Mouse (Mus musculus): Measurements from ENCODE around the gene Zbtb8a.
"Not testable (repeated sequence)": the region's sequence is repeated elsewhere in the genome, so short reads cannot be mapped to it uniquely, and the experiment has no call there.

The Zbtb8a gene

GRCm38 (mm10) chr4:129376961-129377545 lies 863 bp downstream of the Zbtb8a start:
- peak; percentile 13 for DNase-seq (ENCODE audit: low read depth, low spot score)

DNA sequence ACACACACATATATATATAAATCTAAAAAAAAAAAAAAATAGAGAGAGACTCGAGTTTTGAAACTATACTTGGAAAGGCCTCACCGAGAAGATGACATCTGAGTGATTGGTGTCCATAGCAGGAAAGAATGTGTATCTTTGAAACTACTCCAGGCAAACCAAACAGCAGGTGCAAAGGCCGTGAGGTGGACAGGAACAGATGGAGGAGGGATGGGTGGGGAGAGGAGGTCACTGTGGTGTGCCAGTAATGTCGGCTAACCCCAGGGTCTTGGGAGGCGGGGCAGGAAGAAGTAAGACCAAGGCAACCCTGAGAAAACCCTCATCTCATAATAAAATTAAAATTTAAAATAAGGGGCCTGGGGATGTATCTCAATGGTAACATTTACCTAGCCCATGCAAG lies 2.1 kb downstream of the Zbtb8a start:
- DNase-seq (ENCODE audit: low read depth, low spot score) = no peak

GRCm38 (mm10) chr4:129375000-129375399 lies 2.9 kb downstream of the Zbtb8a start:
- DNase-seq (ENCODE audit: low read depth, low spot score) = no peak

DNA sequence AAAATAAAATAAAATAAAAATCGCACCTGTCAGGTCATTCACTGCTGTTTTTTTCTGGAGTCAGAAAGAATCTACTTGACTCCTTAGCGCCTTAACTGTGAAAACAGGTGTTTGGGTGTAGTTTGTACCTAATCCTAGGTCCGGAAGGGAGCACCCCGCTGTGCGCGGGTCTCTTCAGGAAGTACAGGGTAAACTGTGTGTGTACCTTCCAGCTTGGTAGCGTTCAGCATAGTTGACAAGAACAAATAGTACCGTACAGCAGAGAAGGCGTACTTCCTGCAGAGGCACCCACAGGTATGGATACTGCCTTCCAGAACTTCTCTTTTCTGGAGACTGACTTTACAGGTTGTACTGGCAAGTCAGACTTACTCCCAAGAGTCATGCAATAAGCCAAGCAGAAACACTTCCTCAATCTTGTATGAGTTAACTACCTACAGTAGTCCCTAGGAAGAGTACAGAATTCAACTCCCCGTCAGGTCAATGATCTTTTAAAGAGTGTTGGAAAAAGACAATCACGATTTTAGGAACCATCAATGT lies 3.6 kb downstream of the Zbtb8a start:
- no peak for DNase-seq (ENCODE audit: low read depth, low spot score)

GRCm38 (mm10) chr4:129373202-129373976 lies 4.5 kb downstream of the Zbtb8a start:
- no peak for DNase-seq (ENCODE audit: low read depth, low spot score)

DNA sequence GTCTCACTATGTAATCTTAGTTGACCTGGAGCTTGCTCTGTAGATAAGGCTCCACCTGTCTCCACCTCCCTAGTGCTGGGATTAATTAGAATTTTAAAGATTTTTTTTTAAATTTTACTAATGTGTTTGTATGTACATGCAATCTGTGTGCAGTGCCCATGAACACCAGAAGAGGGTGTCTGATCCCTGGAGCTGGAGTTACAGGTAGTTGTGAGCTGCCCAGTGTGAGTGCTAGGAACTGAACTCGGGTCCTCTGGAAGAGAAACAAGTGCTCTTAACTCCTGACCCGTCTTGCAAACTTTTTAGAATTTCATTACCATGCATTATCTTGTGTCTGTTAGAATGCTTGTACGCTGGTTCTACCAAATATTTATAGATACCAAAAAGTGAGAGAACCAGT lies 6.5 kb downstream of the Zbtb8a start:
- DNase-seq (ENCODE audit: low read depth, low spot score) = no peak

DNA sequence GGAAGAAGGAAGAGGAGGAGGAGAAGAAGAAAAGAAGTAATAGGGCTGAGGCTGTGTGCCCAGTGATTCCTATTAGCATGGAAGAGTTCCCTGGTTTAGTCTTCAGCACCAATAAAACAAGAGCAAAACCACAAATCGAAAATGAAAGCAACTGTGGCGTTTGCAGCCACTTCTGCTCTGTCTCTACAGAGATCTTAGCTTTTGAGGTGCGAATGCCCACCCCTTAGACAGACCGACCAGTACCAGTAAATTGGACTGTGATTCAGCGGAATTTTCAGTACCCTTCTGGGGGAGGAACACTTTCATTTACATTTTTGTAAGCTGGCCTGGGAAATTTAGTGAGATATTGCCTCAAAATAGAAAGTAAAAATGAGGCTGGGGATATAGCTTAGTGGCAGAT lies 12.7 kb downstream of the Zbtb8a start:
- no peak for DNase-seq (ENCODE audit: low read depth, low spot score)

GRCm38 (mm10) chr4:129364379-129364778 lies 13.5 kb downstream of the Zbtb8a start:
- DNase-seq (ENCODE audit: low read depth, low spot score) = no peak

DNA sequence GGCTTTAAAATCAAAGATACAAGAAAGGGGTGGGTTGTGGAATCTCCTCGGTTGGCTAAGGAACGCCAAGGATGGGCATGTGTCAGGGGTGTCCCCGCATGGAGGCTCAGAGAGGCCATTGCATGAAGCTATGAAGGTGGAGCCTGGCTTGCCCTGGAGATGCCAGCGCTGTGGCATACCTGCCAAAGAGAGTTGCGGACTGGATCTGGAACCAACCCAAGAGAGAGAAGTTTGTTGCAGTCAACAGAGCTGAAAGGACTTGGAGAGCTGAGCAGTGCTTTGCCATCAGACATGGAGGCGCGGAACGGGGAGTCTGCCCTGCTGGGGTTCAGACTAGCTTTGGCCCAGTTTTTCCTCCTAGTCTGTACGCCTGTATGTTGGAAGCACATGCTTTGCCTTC lies 14.5 kb downstream of the Zbtb8a start:
- no peak for DNase-seq (ENCODE audit: low read depth, low spot score)

DNA sequence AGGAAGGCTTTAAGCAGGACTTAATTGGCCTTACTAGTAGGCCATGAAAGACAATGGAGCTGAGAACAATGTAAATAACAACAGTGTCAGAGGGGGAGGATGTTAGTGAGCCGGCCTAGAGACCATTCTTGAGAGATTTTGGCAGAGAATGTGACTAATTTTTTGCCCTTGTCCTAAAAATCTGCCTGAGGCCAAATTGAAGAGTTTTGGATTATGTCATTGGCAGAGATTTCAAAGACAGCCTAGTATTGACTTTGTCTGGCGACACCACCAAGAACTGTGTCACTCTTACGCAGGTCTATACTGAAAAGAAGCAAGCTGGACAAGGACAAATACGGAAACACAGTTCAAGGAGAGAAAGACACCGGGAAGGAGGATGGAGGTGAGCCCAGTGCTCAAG lies 15.1 kb downstream of the Zbtb8a start:
- no peak for DNase-seq (ENCODE audit: low read depth, low spot score)

GRCm38 (mm10) chr4:129362238-129362637 lies 15.7 kb downstream of the Zbtb8a start:
- DNase-seq (ENCODE audit: low read depth, low spot score) = not testable (repeated sequence)

DNA sequence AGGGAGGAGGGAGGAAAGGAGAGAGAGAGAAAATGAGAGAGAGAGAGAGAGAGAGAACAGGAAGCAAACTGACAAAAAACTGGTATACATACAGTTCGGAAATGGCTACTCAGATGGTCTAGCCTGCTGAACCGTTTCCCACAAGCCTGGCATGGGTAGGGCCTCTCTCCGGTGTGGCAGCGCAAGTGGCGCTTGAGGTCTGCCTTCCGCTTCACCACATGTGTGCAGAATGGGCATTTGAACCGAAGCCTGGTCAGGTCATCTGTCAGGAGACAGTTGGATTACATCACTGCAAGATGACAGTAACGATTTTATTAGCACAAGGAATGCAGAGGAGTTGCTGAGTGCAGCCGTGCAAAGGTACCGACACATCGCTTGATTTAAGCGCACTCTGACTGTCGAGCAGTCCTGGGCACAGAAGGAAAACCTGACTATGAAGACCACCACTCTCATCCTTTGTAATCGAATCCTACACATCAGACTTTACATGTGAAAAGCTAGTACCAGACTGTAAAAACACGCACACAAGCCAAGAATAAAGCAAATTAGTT lies 20.2 kb downstream of the Zbtb8a start:
- no peak for DNase-seq (ENCODE audit: low read depth, low spot score)

DNA sequence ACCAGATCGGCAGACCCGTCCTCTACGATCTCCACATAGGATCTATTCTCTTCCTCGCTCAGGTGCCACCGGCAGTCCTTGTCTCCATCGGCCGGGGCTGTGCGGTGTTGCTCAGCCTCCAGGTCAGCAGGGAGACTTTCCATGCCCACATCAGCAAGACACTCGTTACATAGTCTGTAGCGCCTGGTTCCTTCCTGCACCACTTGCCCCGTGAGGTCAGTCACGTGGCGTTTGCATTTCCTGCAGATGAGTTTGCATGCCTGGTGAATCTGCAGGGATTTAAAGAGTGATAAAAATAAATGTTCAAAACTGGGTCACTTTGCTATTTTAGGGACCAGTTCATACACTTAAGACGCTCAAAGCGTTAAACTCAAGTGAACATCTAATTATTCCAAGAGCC lies 23.7 kb downstream of the Zbtb8a start:
- DNase-seq (ENCODE audit: low read depth, low spot score) = no peak

DNA sequence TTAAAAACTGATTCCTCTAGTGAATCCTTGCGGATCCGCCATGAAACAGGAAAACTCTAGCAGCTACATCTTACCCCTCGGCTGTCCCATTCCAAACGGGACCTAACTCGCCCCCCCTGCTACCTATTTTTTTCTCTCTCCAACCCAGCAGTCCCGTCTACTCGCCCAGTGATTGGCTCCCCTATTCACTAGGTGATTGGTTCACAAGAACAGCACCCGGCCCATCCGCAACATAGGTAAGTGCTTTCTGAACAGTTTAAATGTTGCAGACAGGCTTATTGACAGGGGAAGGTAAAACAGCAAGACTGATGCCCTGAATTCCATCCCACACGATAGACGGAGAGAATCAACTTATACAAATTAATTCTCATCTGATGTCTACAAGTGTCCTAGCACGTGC lies 24.7 kb downstream of the Zbtb8a start:
- no peak for DNase-seq (ENCODE audit: low read depth, low spot score)

DNA sequence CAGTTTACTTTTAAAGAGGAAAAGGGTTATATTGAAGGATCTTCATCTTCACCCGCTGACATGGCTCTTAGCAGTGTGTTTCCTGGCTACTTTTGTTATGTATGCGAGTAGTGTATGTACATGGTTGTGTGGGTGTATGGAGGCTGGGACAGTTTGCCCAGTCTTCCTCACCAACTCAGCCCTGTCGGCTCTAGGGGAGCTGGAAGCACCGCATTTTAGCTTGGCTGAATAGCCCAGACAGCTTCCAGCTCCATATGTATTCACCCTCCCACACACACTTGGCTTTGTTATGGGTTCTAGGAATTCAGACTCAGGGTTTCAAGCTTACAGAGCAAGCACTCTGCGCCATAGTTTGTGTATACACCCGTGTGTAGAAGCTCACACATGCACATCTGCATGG lies 26.8 kb downstream of the Zbtb8a start:
- no peak for DNase-seq (ENCODE audit: low read depth, low spot score)

GRCm38 (mm10) chr4:129350644-129351043 lies 27.3 kb downstream of the Zbtb8a start:
- DNase-seq (ENCODE audit: low read depth, low spot score) = peak; percentile 71

DNA sequence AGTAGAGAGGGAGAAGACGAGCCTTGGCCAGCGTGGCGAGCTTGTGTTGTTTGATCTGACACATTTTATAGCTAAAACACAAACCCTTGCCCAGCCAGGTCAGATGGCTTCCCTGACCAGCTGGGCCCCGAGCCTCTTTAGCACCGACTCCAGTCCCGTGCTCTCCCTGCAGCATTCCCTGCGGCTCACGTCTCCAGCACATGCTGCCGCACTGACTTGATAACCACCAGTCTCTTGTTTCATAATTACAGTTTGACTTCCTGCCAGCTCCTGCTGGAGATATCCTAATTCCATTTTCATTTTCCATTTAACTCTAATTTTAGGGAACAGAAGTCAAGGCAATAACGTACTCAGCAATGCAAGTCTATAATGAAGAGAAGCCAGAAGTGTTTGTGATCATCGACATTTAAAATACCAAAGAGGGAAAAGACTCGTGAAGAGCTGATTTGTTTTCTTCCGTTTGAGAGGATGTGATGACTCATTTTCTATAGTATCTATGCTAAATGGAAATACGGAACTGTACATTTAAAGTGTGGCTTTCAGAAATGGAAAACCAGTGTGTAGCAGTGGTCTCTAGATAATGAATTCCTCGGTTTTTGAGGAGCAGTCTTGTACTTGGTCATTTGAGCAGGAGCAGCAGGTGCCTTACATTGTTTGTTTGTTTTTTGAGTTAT lies 31.3 kb downstream of the Zbtb8a start:
- no peak for DNase-seq (ENCODE audit: low read depth, low spot score)

DNA sequence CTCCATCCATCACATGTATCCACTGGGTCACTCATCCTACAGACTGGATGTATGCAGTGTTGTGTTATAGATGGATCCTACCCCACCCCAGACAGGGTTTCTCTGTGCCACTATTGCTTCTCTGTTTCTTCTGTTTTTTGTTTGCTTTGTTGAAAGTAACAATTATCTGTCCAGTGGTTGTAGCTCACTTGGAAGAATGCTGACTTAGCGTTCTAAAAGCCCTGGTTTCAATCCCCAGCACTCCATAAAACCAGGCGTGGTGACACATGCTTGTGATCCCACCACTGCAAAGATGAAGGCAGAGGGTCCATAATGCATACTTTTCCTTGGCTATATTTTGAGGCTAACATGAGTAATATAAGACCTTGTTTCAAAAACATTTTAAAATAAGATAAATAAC lies 35.2 kb downstream of the Zbtb8a start:
- no peak for DNase-seq (ENCODE audit: low read depth, low spot score)

- no peak for DNase-seq (ENCODE audit: low read depth, low spot score)
These were observed 36.0 kb downstream of the Zbtb8a start for GRCm38 (mm10) chr4:129341888-129342287.

DNA sequence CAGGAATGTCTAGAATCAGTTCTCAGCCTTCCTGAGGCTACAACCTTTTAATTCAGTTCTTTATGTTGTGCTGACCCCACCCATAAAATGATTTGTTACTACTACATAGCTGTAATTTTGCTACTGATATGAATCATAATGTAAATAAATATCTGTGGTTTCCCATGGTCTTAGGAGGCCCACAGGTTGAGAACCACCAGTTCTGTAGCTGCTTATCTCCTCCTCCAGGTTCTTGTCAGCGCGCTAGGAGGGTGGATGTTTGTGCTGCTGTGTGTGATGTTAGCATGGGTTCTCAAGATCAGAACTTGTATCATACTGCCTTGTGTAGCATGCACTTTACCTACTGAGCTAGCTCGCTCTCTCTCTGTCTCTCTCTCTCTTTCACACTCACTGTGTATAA lies 38.2 kb downstream of the Zbtb8a start:
- peak; percentile 56 for DNase-seq (ENCODE audit: low read depth, low spot score)

- DNase-seq (ENCODE audit: low read depth, low spot score) = no peak
These were observed 41.6 kb downstream of the Zbtb8a start for GRCm38 (mm10) chr4:129336291-129336690.

Measured in c-Kit-negative CD71-positive TER-119-positive erythroid progenitor cells, embryonic 14.5 days (primary cell).